Mouse (Mus musculus): Measurements from ENCODE around the gene Immp2l. TPM values are rescaled to one million over a fixed set of nuclear protein-coding genes. Genes with fewer than 3 reads are reported as not detected.
A peak's percentile ranks its signal among the peaks of the same experiment; 100 is the strongest.

Gene Immp2l
- polyA plus RNA-seq, 1 experiment from 2014 or later = 8.0 TPM

GRCm38 (mm10) chr12:41710608-41711007 lies 686.7 kb downstream of the Immp2l start:
- Histone ChIP-seq H3K36me3 (replicated peaks) (no peaks in the 10 kb centered on the region), H3K9ac (no peak overlapping the region), H3K27me3 (no peaks in the 10 kb centered on the region), H3K4me2 (no peak overlapping the region), H3K9me3 (no peaks in the 10 kb centered on the region), H3K27ac (no peak overlapping the region), H3K4me3 (replicated peaks) (no peak overlapping the region), H3K4me1 (no peaks in the 10 kb centered on the region)
- no peak for ATAC-seq (ENCODE audit: low FRiP score)
- 84% methylated on average over 2 of the region's 2 CpGs for WGBS

GRCm38 (mm10) chr12:41716946-41717345 lies 693.1 kb downstream of the Immp2l start:
- no peaks in the 10 kb centered on the region for H3K27me3 ChIP-seq
- no peak overlapping the region for H3K9ac ChIP-seq
- ATAC-seq (ENCODE audit: low FRiP score) = no peak
- WGBS = 24% methylated on average over 1 of the region's 1 CpGs
- H3K36me3 ChIP-seq (replicated peaks) = no peaks in the 10 kb centered on the region
- no peak overlapping the region for H3K4me2 ChIP-seq
- H3K4me1 ChIP-seq = no peaks in the 10 kb centered on the region
- H3K4me3 ChIP-seq (replicated peaks) = no peak overlapping the region
- no peaks in the 10 kb centered on the region for H3K9me3 ChIP-seq
- H3K27ac ChIP-seq = no peak overlapping the region

GRCm38 (mm10) chr12:41724585-41724984 lies 700.7 kb downstream of the Immp2l start:
- H3K9ac ChIP-seq = no peak overlapping the region
- peaks cover 14% of the 10 kb centered on the region for H3K4me1 ChIP-seq
- no peaks in the 10 kb centered on the region for H3K9me3 ChIP-seq
- no peaks in the 10 kb centered on the region for H3K27me3 ChIP-seq
- no peak for ATAC-seq (ENCODE audit: low FRiP score)
- no peak overlapping the region for H3K4me2 ChIP-seq
- no peak overlapping the region for H3K4me3 ChIP-seq (replicated peaks)
- WGBS = 86% methylated on average over 2 of the region's 2 CpGs
- H3K36me3 ChIP-seq (replicated peaks) = no peaks in the 10 kb centered on the region
- H3K27ac ChIP-seq = no peak overlapping the region

- Histone ChIP-seq H3K4me3 (replicated peaks) (no peak overlapping the region), H3K9ac (no peak overlapping the region), H3K27me3 (no peaks in the 10 kb centered on the region), H3K4me1 (peaks cover 14% of the 10 kb centered on the region), H3K9me3 (no peaks in the 10 kb centered on the region), H3K36me3 (replicated peaks) (no peaks in the 10 kb centered on the region), H3K4me2 (no peak overlapping the region), H3K27ac (no peak overlapping the region)
- ATAC-seq (ENCODE audit: low FRiP score) = no peak
- WGBS = 74% methylated on average over 1 of the region's 1 CpGs
Observed at GRCm38 (mm10) chr12:41726720-41727119, 702.8 kb downstream of the Immp2l start.

- no peak overlapping the region for H3K27ac ChIP-seq
- no peak overlapping the region for H3K4me3 ChIP-seq (replicated peaks)
- 24% methylated on average over 3 of the region's 3 CpGs for WGBS
- H3K9ac ChIP-seq = no peak overlapping the region
- ATAC-seq (ENCODE audit: low FRiP score) = peak; percentile 87
- no peaks in the 10 kb centered on the region for H3K9me3 ChIP-seq
- peaks cover 14% of the 10 kb centered on the region for H3K4me1 ChIP-seq
- no peak overlapping the region for H3K4me2 ChIP-seq
- no peaks in the 10 kb centered on the region for H3K27me3 ChIP-seq
- H3K36me3 ChIP-seq (replicated peaks) = no peaks in the 10 kb centered on the region
Observed at GRCm38 (mm10) chr12:41727221-41727620, 703.3 kb downstream of the Immp2l start.

- H3K4me1 ChIP-seq = peaks cover 14% of the 10 kb centered on the region
- no peak overlapping the region for H3K4me3 ChIP-seq (replicated peaks)
- WGBS = 68% methylated on average over 1 of the region's 1 CpGs
- H3K4me2 ChIP-seq = no peak overlapping the region
- no peak overlapping the region for H3K27ac ChIP-seq
- H3K36me3 ChIP-seq (replicated peaks) = no peaks in the 10 kb centered on the region
- H3K9ac ChIP-seq = no peak overlapping the region
- no peaks in the 10 kb centered on the region for H3K27me3 ChIP-seq
- no peak for ATAC-seq (ENCODE audit: low FRiP score)
- no peaks in the 10 kb centered on the region for H3K9me3 ChIP-seq
Observed at GRCm38 (mm10) chr12:41727764-41728338, 704.0 kb downstream of the Immp2l start.

- WGBS = 90% methylated on average over 1 of the region's 1 CpGs
- H3K9me3 ChIP-seq = no peaks in the 10 kb centered on the region
- no peak for ATAC-seq (ENCODE audit: low FRiP score)
- no peak overlapping the region for H3K9ac ChIP-seq
- H3K4me3 ChIP-seq (replicated peaks) = no peak overlapping the region
- H3K4me2 ChIP-seq = no peak overlapping the region
- peaks cover 17% of the 10 kb centered on the region for H3K4me1 ChIP-seq
- no peak overlapping the region for H3K27ac ChIP-seq
- no peaks in the 10 kb centered on the region for H3K27me3 ChIP-seq
- H3K36me3 ChIP-seq (replicated peaks) = no peaks in the 10 kb centered on the region
Observed at GRCm38 (mm10) chr12:41728467-41728866, 704.6 kb downstream of the Immp2l start.

GRCm38 (mm10) chr12:41729780-41730179 lies 705.9 kb downstream of the Immp2l start:
- 96% methylated on average over 1 of the region's 1 CpGs for WGBS
- no peak overlapping the region for H3K4me3 ChIP-seq (replicated peaks)
- H3K4me1 ChIP-seq = peaks cover 17% of the 10 kb centered on the region
- H3K4me2 ChIP-seq = no peak overlapping the region
- H3K9me3 ChIP-seq = no peaks in the 10 kb centered on the region
- no peaks in the 10 kb centered on the region for H3K36me3 ChIP-seq (replicated peaks)
- H3K27me3 ChIP-seq = no peaks in the 10 kb centered on the region
- H3K9ac ChIP-seq = no peak overlapping the region
- H3K27ac ChIP-seq = no peak overlapping the region
- no peak for ATAC-seq (ENCODE audit: low FRiP score)

GRCm38 (mm10) chr12:41733168-41733567 lies 709.3 kb downstream of the Immp2l start:
- H3K27me3 ChIP-seq = no peaks in the 10 kb centered on the region
- H3K9ac ChIP-seq = no peak overlapping the region
- H3K4me2 ChIP-seq = no peak overlapping the region
- ATAC-seq (ENCODE audit: low FRiP score) = no peak
- no peaks in the 10 kb centered on the region for H3K9me3 ChIP-seq
- H3K4me1 ChIP-seq = peaks cover 3% of the 10 kb centered on the region; the same call in 1 of the 2 replicates
- H3K4me3 ChIP-seq (replicated peaks) = no peak overlapping the region
- H3K36me3 ChIP-seq (replicated peaks) = no peaks in the 10 kb centered on the region
- H3K27ac ChIP-seq = no peak overlapping the region

- Histone ChIP-seq H3K9me3 (no peaks in the 10 kb centered on the region), H3K4me2 (no peak overlapping the region), H3K27ac (no peak overlapping the region), H3K4me3 (replicated peaks) (no peak overlapping the region), H3K4me1 (no peaks in the 10 kb centered on the region), H3K27me3 (no peaks in the 10 kb centered on the region), H3K36me3 (replicated peaks) (no peaks in the 10 kb centered on the region), H3K9ac (no peak overlapping the region)
- 85% methylated on average over 3 of the region's 3 CpGs for WGBS
- no peak for ATAC-seq (ENCODE audit: low FRiP score)
Observed at GRCm38 (mm10) chr12:41742887-41743286, 719.0 kb downstream of the Immp2l start.

GRCm38 (mm10) chr12:41763396-41763795 lies 739.5 kb downstream of the Immp2l start:
- ATAC-seq (ENCODE audit: low FRiP score) = no peak
- no peak overlapping the region for H3K4me3 ChIP-seq (replicated peaks)
- 80% methylated on average over 3 of the region's 3 CpGs for WGBS
- no peak overlapping the region for H3K4me2 ChIP-seq
- no peaks in the 10 kb centered on the region for H3K9me3 ChIP-seq
- H3K36me3 ChIP-seq (replicated peaks) = no peaks in the 10 kb centered on the region
- no peaks in the 10 kb centered on the region for H3K4me1 ChIP-seq
- H3K27me3 ChIP-seq = no peaks in the 10 kb centered on the region
- H3K27ac ChIP-seq = no peak overlapping the region
- H3K9ac ChIP-seq = no peak overlapping the region

- no peaks in the 10 kb centered on the region for H3K36me3 ChIP-seq (replicated peaks)
- H3K27ac ChIP-seq = no peak overlapping the region
- H3K4me3 ChIP-seq (replicated peaks) = no peak overlapping the region
- H3K9ac ChIP-seq = no peak overlapping the region
- H3K27me3 ChIP-seq = no peaks in the 10 kb centered on the region
- WGBS = 69% methylated on average over 3 of the region's 3 CpGs
- no peak for ATAC-seq (ENCODE audit: low FRiP score)
- H3K4me2 ChIP-seq = no peak overlapping the region
- no peaks in the 10 kb centered on the region for H3K4me1 ChIP-seq
- H3K9me3 ChIP-seq = no peaks in the 10 kb centered on the region
Observed at GRCm38 (mm10) chr12:41773961-41774360, 750.1 kb downstream of the Immp2l start.

- H3K36me3 ChIP-seq (replicated peaks) = no peaks in the 10 kb centered on the region
- no peaks in the 10 kb centered on the region for H3K27me3 ChIP-seq
- H3K4me2 ChIP-seq = no peak overlapping the region
- H3K4me1 ChIP-seq = no peaks in the 10 kb centered on the region
- H3K9me3 ChIP-seq = no peaks in the 10 kb centered on the region
- no peak overlapping the region for H3K4me3 ChIP-seq (replicated peaks)
- no peak overlapping the region for H3K27ac ChIP-seq
- ATAC-seq (ENCODE audit: low FRiP score) = no peak
- no peak overlapping the region for H3K9ac ChIP-seq
- WGBS = 86% methylated on average over 5 of the region's 5 CpGs
Observed at GRCm38 (mm10) chr12:41774623-41775323, 750.9 kb downstream of the Immp2l start.

Measured in forebrain, embryonic 12.5 days (tissue).